Mouse (Mus musculus) neural tube, embryonic 15.5 days (tissue): ENCODE results near the gene Ptpn3. TPM values are rescaled to one million over a fixed set of nuclear protein-coding genes. Genes with fewer than 3 reads are reported as not detected.
"Not testable (repeated sequence)": the region's sequence is repeated elsewhere in the genome, so short reads cannot be mapped to it uniquely, and the experiment has no call there.

ENCODE experiments used
- ATAC-seq: fragments of 200-750 bp; cut with Nextera tagmentation; 2 replicates; pipeline ENCODE4 v1.8.0; 2017; ENCODE audit warnings: mild to moderate bottlenecking, moderate TSS enrichment, moderate library complexity; ENCODE audit not compliant: low FRiP score
- H3K27ac ChIP-seq: fragments of 300-500 bp; sonication (generic); replicated peaks from 2 replicates; pipeline ENCODE4 v1.5.1; 2015; ENCODE audit warnings: mild to moderate bottlenecking, inconsistent platforms
- H3K27me3 ChIP-seq: fragments of 300-500 bp; sonication (generic); replicated peaks from 2 replicates; pipeline ENCODE4 v1.6.1; 2015; ENCODE audit warnings: inconsistent platforms
- H3K36me3 ChIP-seq: fragments of 300-500 bp; sonication (generic); 2 replicates; pipeline ENCODE4 v1.6.1; 2015; ENCODE audit warnings: inconsistent platforms
- H3K4me1 ChIP-seq: fragments of 300-500 bp; sonication (generic); 2 replicates; pipeline ENCODE4 v1.6.1; 2015; ENCODE audit warnings: inconsistent platforms
- H3K4me2 ChIP-seq: fragments of 300-500 bp; sonication (generic); 2 replicates; pipeline ENCODE4 v1.6.1; 2015; ENCODE audit warnings: inconsistent platforms, mild to moderate bottlenecking, moderate library complexity
- H3K4me3 ChIP-seq: fragments of 300-500 bp; sonication (generic); replicated peaks from 2 replicates; pipeline ENCODE4 v1.5.1; 2015; ENCODE audit warnings: mild to moderate bottlenecking, inconsistent platforms
- H3K9ac ChIP-seq: fragments of 300-500 bp; sonication (generic); replicated peaks from 2 replicates; pipeline ENCODE4 v1.6.1; 2015; ENCODE audit warnings: mild to moderate bottlenecking, inconsistent platforms
- H3K9me3 ChIP-seq: fragments of 300-500 bp; sonication (generic); replicated peaks from 2 replicates; pipeline ENCODE4 v1.6.1; 2016; ENCODE audit warnings: inconsistent platforms
- WGBS: fragments of 180-500 bp; shearing (Covaris S2); methylation state at CpG from one replicate; pipeline ENCODE4 v1.1.7; 2015; ENCODE audit warnings: mixed read lengths; 5-methylcytosine and 5-hydroxymethylcytosine counted together
- polyA plus RNA-seq: library from polyadenylated mRNA; unstranded; fragments of >200 nt; fragmentation: Nextera tagmentation; extraction: Ambion mirVana; gene quantifications from 2 replicates; pipeline ENCODE4 v1.2.1, GENCODE M21; 2015

Ptpn3 gene
- polyA plus RNA-seq, 1 experiment from 2014 or later: 3.9 TPM

- ATAC-seq: no peak
- WGBS: 79% methylated on average over 2 of the region's 2 CpGs
Measured at GRCm38 (mm10) chr4:57211706-57212105, 89.9 kb downstream of the Ptpn3 start.

GRCm38 (mm10) chr4:57205908-57206307 is 95.7 kb downstream of the Ptpn3 start:
- Histone ChIP-seq H3K4me1 (peaks cover 3% of the 10 kb centered on the region; the same call in 1 of the 2 replicates), H3K27me3 (no peaks in the 10 kb centered on the region), H3K4me2 (no peak overlapping the region), H3K9me3 (no peaks in the 10 kb centered on the region), H3K27ac (peak overlapping the region; percentile 33; the same call in 1 of the 2 replicates), H3K36me3 (no peaks in the 10 kb centered on the region), H3K9ac (no peak overlapping the region), H3K4me3 (no peak overlapping the region)
- ATAC-seq: no peak
- 49% methylated on average over 8 of the region's 8 CpGs for WGBS

More at GRCm38 (mm10) chr4:57211706-57212105, 89.9 kb downstream of the Ptpn3 start:
- Histone ChIP-seq H3K9ac (no peak overlapping the region), H3K9me3 (no peaks in the 10 kb centered on the region), H3K4me3 (no peak overlapping the region), H3K27ac (no peak overlapping the region), H3K36me3 (no peaks in the 10 kb centered on the region), H3K27me3 (no peaks in the 10 kb centered on the region), H3K4me1 (peaks cover 7% of the 10 kb centered on the region; the same call in 1 of the 2 replicates), H3K4me2 (no peak overlapping the region)

GRCm38 (mm10) chr4:57204780-57205179 is 96.9 kb downstream of the Ptpn3 start:
- WGBS: 66% methylated on average over 11 of the region's 11 CpGs
- H3K9me3 ChIP-seq: no peaks in the 10 kb centered on the region
- H3K36me3 ChIP-seq: peaks cover 9% of the 10 kb centered on the region; the same call in 1 of the 2 replicates
- no peak for ATAC-seq
- H3K27me3 ChIP-seq: no peaks in the 10 kb centered on the region
- H3K4me2 ChIP-seq: no peak overlapping the region
- no peak overlapping the region for H3K4me3 ChIP-seq
- H3K27ac ChIP-seq: no peak overlapping the region
- peaks cover 3% of the 10 kb centered on the region; the same call in 1 of the 2 replicates for H3K4me1 ChIP-seq
- H3K9ac ChIP-seq: no peak overlapping the region

- H3K36me3 ChIP-seq: peaks cover 17% of the 10 kb centered on the region; the same call in 1 of the 2 replicates
- H3K27me3 ChIP-seq: no peaks in the 10 kb centered on the region
- H3K4me2 ChIP-seq: no peak overlapping the region
- no peak overlapping the region for H3K4me3 ChIP-seq
- no peak overlapping the region for H3K9ac ChIP-seq
- H3K4me1 ChIP-seq: peaks cover 3% of the 10 kb centered on the region; the same call in 1 of the 2 replicates
- WGBS: 72% methylated on average over 10 of the region's 10 CpGs
- H3K27ac ChIP-seq: no peak overlapping the region
- ATAC-seq: no peak
- peaks cover 2% of the 10 kb centered on the region; the same call in 1 of the 2 replicates for H3K9me3 ChIP-seq
Measured at GRCm38 (mm10) chr4:57202660-57203361, 98.8 kb downstream of the Ptpn3 start.

GRCm38 (mm10) chr4:57202132-57202531 is 99.5 kb downstream of the Ptpn3 start:
- H3K36me3 ChIP-seq: peaks cover 17% of the 10 kb centered on the region; the same call in 1 of the 2 replicates
- 71% methylated on average over 7 of the region's 7 CpGs for WGBS
- ATAC-seq: no peak
- H3K4me2 ChIP-seq: no peak overlapping the region
- H3K27ac ChIP-seq: no peak overlapping the region
- H3K9me3 ChIP-seq: peaks cover 2% of the 10 kb centered on the region; the same call in 1 of the 2 replicates
- H3K4me1 ChIP-seq: peaks cover 3% of the 10 kb centered on the region; the same call in 1 of the 2 replicates
- H3K27me3 ChIP-seq: no peaks in the 10 kb centered on the region
- no peak overlapping the region for H3K9ac ChIP-seq
- no peak overlapping the region for H3K4me3 ChIP-seq

- WGBS: 95% methylated on average over 6 of the region's 6 CpGs
- ATAC-seq: no peak
Measured at GRCm38 (mm10) chr4:57200661-57201060, 101.0 kb downstream of the Ptpn3 start.

DNA sequence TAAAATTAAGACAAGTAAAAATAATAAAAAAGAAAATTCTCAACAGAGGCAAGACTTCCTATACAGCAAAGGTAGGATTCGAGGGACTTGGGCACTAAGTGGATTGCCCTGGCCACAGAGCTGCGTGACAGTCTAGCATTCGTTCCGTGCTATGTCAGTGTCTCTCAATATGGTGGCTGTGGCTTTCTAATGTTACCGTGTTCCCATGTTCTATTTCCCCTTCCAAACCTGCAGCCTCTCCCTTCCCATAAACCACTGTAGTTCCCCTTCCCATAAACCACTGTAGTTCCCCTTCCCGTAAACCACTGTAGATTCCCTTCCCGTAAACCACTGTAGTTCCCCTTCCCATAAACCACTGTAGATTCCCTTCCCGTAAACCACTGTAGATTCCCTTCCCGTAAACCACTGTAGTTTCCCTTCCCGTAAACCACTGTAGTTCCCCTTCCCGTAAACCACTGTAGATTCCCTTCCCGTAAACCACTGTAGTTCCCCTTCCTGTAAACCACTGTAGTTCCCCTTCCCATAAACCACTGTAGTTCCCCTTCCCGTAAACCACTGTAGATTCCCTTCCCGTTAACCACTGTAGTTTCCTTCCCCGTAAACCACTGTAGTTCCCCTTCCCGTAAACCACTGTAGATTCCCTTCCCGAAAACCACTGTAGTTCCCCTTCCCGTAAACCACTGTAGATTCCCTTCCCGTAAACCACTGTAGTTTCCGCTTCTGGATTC is 102.8 kb downstream of the Ptpn3 start:
- not testable (repeated sequence) for H3K27me3 ChIP-seq, H3K9ac ChIP-seq, H3K9me3 ChIP-seq, H3K4me1 ChIP-seq, H3K4me2 ChIP-seq, ATAC-seq, H3K27ac ChIP-seq, H3K4me3 ChIP-seq
- peaks cover 22% of the 10 kb centered on the region; the same call in 1 of the 2 replicates for H3K36me3 ChIP-seq
- 96% methylated on average over 20 of the region's 20 CpGs for WGBS

More at GRCm38 (mm10) chr4:57200661-57201060, 101.0 kb downstream of the Ptpn3 start:
- Histone ChIP-seq H3K9ac (no peak overlapping the region), H3K27me3 (no peaks in the 10 kb centered on the region), H3K36me3 (peaks cover 17% of the 10 kb centered on the region; the same call in 1 of the 2 replicates), H3K4me2 (no peak overlapping the region), H3K9me3 (peaks cover 2% of the 10 kb centered on the region; the same call in 1 of the 2 replicates), H3K4me3 (no peak overlapping the region), H3K4me1 (no peaks in the 10 kb centered on the region), H3K27ac (no peak overlapping the region)

DNA sequence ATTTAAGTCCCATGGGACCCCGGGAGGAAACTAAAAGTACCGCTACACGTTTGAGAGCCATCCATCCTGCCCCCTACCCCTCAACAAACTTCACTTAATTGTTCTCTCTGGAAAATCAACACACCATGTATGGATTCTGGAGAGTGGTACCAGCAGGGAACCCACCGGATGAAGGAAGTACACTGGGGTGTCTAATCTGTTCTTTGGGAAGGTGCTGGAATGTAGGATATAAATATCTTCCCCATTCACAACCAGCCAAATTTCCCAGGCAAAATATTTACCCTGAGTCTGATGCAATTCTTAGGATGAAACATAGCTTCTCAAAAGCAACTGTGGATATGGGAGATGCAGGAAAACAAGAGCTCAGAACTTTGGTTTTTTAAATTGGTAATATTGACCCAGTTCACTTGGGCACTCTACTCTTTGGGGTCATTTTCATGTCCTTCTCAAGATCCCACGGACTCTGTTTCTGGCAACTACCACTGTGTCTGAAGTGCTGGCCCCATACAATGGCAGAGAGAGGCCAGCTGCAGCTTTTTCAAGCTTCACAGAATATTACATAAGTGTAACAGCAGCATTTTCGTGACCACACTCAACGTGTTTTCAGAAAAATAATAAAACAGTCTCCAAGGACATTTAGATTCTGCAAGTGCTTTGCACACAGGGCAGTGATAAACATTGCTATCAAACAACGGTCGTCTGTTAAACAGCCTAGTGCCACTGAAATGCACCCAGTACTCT is 109.9 kb downstream of the Ptpn3 start:
- H3K9ac ChIP-seq: no peak overlapping the region
- H3K4me2 ChIP-seq: no peak overlapping the region
- H3K4me3 ChIP-seq: no peak overlapping the region
- no peaks in the 10 kb centered on the region for H3K9me3 ChIP-seq
- no peak for ATAC-seq
- 0 out of 2 replicates have a peak, but pooled peaks cover 4% of the 10 kb centered on the region for H3K36me3 ChIP-seq
- H3K27me3 ChIP-seq: no peaks in the 10 kb centered on the region
- no peak overlapping the region for H3K27ac ChIP-seq
- 58% methylated on average over 9 of the region's 9 CpGs for WGBS
- no peaks in the 10 kb centered on the region for H3K4me1 ChIP-seq

DNA sequence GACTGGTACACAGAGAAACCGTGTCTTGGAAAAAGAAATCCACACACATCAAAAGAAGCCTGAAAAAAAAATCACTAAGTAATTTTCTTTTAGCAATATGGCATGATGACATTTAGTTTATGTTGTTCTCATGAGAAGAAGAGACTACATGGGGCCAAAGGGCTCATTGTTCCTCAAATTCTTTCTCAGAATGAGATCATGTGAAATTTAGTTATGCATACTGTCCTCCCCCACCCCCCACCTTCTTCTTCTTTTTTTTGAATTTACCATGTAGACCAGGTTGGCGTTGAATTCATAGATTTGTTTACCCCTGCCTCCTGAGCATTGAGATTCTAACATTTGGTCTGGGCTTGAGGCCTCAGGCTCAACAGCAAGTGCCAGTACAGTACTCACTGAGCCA is 111.8 kb downstream of the Ptpn3 start:
- no peak overlapping the region for H3K4me3 ChIP-seq
- H3K9ac ChIP-seq: no peak overlapping the region
- H3K36me3 ChIP-seq: 0 out of 2 replicates have a peak, but pooled peaks cover under 1% of the 10 kb centered on the region
- H3K4me1 ChIP-seq: no peaks in the 10 kb centered on the region
- no peaks in the 10 kb centered on the region for H3K9me3 ChIP-seq
- H3K4me2 ChIP-seq: no peak overlapping the region
- H3K27me3 ChIP-seq: no peaks in the 10 kb centered on the region
- no peak for ATAC-seq
- 94% methylated on average over 2 of the region's 2 CpGs for WGBS
- no peak overlapping the region for H3K27ac ChIP-seq

DNA sequence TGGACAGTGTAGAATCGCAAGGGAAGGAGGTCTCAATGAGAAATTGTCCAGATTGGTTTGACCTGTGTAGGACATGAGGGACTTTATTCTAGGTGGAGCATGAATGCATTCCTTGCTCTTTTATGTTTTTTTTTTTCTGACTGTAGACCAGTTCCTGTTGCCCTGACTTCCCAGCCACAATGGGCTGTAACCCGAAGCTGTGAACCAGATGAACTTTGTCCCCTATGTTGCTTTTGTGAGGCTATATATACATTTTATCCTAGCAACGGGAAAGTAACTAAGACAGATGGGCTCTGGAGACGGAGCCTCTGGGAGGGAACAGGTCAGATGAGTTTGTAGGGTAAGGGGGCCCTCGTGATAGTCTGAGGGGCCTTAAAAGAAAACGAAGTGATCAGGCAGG is 115.6 kb downstream of the Ptpn3 start:
- Histone ChIP-seq H3K36me3 (no peaks in the 10 kb centered on the region), H3K9ac (no peak overlapping the region), H3K4me3 (no peak overlapping the region), H3K9me3 (no peaks in the 10 kb centered on the region), H3K27ac (no peak overlapping the region), H3K27me3 (no peaks in the 10 kb centered on the region), H3K4me2 (no peak overlapping the region), H3K4me1 (no peaks in the 10 kb centered on the region)
- WGBS: 17% methylated on average over 6 of the region's 6 CpGs
- ATAC-seq: no peak

DNA sequence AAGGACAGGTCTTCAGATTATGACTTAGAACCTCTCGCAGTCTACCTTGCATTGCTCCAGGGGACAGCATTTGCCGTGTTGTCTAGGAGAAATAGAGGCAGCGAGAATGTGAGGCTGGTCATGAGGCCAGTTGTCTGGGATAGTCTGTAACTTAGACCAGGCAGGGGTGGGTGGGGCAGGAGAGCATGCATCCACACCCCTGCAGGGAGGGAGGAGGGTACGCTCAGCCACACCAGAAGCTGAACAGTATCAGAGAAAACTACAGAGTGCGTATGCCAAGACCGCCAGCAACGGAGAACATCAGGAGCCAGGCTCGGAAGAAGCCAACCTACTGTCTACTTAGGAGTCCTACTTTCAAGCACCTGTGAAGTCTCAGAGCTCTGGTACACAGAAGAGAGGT is 116.2 kb downstream of the Ptpn3 start:
- Histone ChIP-seq H3K36me3 (no peaks in the 10 kb centered on the region), H3K9ac (no peak overlapping the region), H3K4me2 (no peak overlapping the region), H3K4me1 (no peaks in the 10 kb centered on the region), H3K27me3 (no peaks in the 10 kb centered on the region), H3K9me3 (no peaks in the 10 kb centered on the region), H3K27ac (no peak overlapping the region), H3K4me3 (no peak overlapping the region)
- WGBS: 81% methylated on average over 8 of the region's 8 CpGs
- ATAC-seq: no peak
